Mouse (Mus musculus): ENCODE results near the gene Gtpbp1. TPM values are rescaled to one million over a fixed set of nuclear protein-coding genes. Genes with fewer than 3 reads are reported as not detected.
A peak's percentile ranks its signal among the peaks of the same experiment; 100 is the strongest.

Gene Gtpbp1
- polyA plus RNA-seq, 1 experiment from 2014 or later = 38.7 TPM

DNA sequence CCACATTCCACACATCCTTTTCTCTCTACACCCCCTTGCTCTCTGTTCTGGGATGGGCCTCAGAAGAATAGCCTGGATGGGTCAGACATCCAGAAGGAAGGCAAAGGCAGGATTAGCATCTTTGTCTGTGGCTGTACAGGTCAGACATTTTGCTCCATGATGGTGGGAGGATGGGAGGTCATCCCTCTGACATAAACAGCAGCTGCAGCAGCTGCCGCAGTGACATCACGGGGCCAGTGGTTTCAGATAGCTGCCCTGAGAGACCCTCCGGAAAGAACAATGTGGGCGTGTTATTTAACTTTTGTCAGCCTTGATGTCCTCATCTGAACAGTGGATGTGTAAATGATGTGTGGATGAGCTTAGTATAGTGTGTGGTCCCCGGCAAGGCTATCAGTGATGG is 55.2 kb downstream of the Gtpbp1 start:
- ATAC-seq (ENCODE audit: insufficient number of reproducible peaks, low FRiP score, low TSS enrichment, low read depth) (no peak), DNase-seq (ENCODE audit: low spot score) (no peak)

DNA sequence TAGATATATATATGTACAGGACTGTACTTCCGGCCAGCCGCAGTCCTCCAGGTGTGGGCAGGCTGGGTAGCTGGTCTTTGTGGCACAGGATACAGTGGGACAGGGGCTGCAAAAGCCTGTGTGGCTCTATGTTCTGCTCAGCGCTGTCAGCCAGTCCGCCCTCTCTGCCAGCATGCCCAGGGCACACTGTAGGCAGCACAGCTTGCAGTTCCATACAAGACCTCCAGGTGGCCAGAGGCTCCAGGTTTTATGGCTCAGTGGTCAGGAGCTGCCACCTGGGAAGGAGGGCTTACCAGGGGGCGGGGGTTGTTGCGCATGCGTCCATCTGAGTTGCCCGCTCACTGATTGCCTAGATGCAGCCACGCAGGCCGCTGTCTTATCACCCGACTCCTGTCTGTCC is 57.4 kb downstream of the Gtpbp1 start:
- 54% methylated on average over 11 of the region's 11 CpGs for WGBS
- H3K27ac ChIP-seq (replicated peaks; ENCODE audit: low read depth, low read length) = no peak overlapping the region
- no peaks in the 10 kb centered on the region for H3K36me3 ChIP-seq (ENCODE audit: control insufficient read depth, insufficient read depth, low read length)
- H3K4me3 ChIP-seq (ENCODE audit: low read depth, low read length) = no peak overlapping the region
- no peaks in the 10 kb centered on the region for H3K9me3 ChIP-seq (ENCODE audit: control insufficient read depth, low read length)
- no peaks in the 10 kb centered on the region for H3K27me3 ChIP-seq (ENCODE audit: control insufficient read depth, insufficient read depth, low read length)
- H3K4me1 ChIP-seq (ENCODE audit: control insufficient read depth, insufficient read depth, low read length) = no peaks in the 10 kb centered on the region
- H3K4me2 ChIP-seq (ENCODE audit: low read depth, severe bottlenecking) = no peak overlapping the region
- ATAC-seq (ENCODE audit: insufficient number of reproducible peaks, low FRiP score, low TSS enrichment, low read depth) (no peak), DNase-seq (ENCODE audit: low spot score) (peak; percentile 67)
- H3K9ac ChIP-seq (ENCODE audit: low read length) = no peak overlapping the region

More for the DNA sequence above, 55.2 kb downstream of the Gtpbp1 start:
- Histone ChIP-seq H3K9me3 (ENCODE audit: control insufficient read depth, low read length) (no peaks in the 10 kb centered on the region), H3K27ac (replicated peaks; ENCODE audit: low read depth, low read length) (no peak overlapping the region), H3K9ac (ENCODE audit: low read length) (no peak overlapping the region), H3K4me1 (ENCODE audit: control insufficient read depth, insufficient read depth, low read length) (0 out of 2 replicates have a peak, but pooled peaks cover 5% of the 10 kb centered on the region), H3K4me2 (ENCODE audit: low read depth, severe bottlenecking) (no peak overlapping the region), H3K27me3 (ENCODE audit: control insufficient read depth, insufficient read depth, low read length) (no peaks in the 10 kb centered on the region), H3K4me3 (ENCODE audit: low read depth, low read length) (no peak overlapping the region), H3K36me3 (ENCODE audit: control insufficient read depth, insufficient read depth, low read length) (no peaks in the 10 kb centered on the region)
- 90% methylated on average over 5 of the region's 5 CpGs for WGBS

DNA sequence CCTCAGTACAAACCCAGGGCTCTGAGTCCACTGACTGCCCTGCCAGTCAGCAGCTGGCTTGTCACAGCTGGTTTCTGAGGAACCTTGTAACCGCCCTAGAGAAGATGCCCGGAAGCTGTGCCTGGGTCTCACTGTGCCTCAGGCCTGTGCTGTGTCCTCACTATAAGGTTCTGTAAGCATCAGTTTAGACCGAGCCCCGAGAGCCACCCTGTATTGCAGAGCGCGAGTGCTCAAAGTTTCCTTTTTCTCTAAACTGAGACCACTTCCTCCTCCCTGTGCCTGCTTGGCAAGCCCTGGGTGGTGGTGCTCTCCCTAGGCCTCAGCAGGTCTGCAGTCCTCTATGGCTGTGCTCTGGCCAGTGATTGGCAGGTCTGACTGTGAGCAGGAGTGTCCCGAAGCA is 58.5 kb downstream of the Gtpbp1 start:
- Histone ChIP-seq H3K9me3 (ENCODE audit: control insufficient read depth, low read length) (no peaks in the 10 kb centered on the region), H3K4me1 (ENCODE audit: control insufficient read depth, insufficient read depth, low read length) (no peaks in the 10 kb centered on the region), H3K9ac (ENCODE audit: low read length) (peak overlapping the region; percentile 17; the same call in 1 of the 2 replicates), H3K27ac (replicated peaks; ENCODE audit: low read depth, low read length) (no peak overlapping the region), H3K4me3 (ENCODE audit: low read depth, low read length) (no peak overlapping the region), H3K27me3 (ENCODE audit: control insufficient read depth, insufficient read depth, low read length) (no peaks in the 10 kb centered on the region), H3K36me3 (ENCODE audit: control insufficient read depth, insufficient read depth, low read length) (no peaks in the 10 kb centered on the region), H3K4me2 (ENCODE audit: low read depth, severe bottlenecking) (no peak overlapping the region)
- DNase-seq (ENCODE audit: low spot score) (no peak), ATAC-seq (ENCODE audit: insufficient number of reproducible peaks, low FRiP score, low TSS enrichment, low read depth) (no peak)
- WGBS = 92% methylated on average over 7 of the region's 7 CpGs

DNA sequence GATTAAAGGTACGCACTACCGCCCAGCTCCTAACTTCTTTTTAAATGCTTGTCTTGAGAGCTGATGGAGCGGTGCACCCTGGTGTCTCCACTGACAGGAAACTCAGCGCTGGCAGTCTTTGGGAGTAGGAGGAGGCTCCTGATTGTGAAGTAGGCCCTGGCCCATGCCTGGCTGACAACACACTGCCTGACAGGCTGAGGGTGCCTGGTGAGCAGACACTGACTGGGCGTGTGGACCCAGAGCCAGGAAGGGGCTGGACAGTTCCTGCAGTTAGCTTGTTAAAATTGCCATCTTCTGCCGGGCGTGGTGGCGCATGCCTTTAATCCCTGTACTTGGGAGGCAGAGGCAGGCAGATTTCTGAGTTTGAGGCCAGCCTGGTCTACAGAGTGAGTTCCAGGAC is 59.6 kb downstream of the Gtpbp1 start:
- Histone ChIP-seq H3K36me3 (ENCODE audit: control insufficient read depth, insufficient read depth, low read length) (no peaks in the 10 kb centered on the region), H3K4me3 (ENCODE audit: low read depth, low read length) (no peak overlapping the region), H3K4me2 (ENCODE audit: low read depth, severe bottlenecking) (no peak overlapping the region), H3K27me3 (ENCODE audit: control insufficient read depth, insufficient read depth, low read length) (no peaks in the 10 kb centered on the region), H3K9ac (ENCODE audit: low read length) (no peak overlapping the region), H3K9me3 (ENCODE audit: control insufficient read depth, low read length) (no peaks in the 10 kb centered on the region), H3K4me1 (ENCODE audit: control insufficient read depth, insufficient read depth, low read length) (no peaks in the 10 kb centered on the region), H3K27ac (replicated peaks; ENCODE audit: low read depth, low read length) (no peak overlapping the region)
- DNase-seq (ENCODE audit: low spot score) (no peak), ATAC-seq (ENCODE audit: insufficient number of reproducible peaks, low FRiP score, low TSS enrichment, low read depth) (no peak)
- WGBS = 85% methylated on average over 8 of the region's 8 CpGs

DNA sequence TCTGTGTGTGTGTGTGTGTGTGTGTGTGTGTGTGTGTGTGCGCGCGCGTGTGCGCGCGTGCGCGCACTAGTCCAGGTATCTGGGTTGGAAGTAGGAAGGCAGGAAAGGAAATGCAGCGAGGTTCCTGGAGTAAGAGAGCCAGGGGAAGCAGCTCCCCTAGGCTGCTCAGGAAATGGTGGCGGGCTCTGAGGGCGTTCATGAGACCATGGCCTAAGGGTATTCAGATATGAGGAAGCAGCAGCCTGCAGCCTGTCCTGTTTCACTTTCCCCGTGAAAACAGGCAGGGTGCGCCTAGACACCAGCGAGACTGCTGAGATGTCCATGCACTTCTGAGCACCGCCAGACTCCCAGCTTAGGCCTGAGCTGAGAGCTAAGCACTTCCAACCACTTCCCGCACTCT is 61.1 kb downstream of the Gtpbp1 start:
- Histone ChIP-seq H3K9me3 (ENCODE audit: control insufficient read depth, low read length) (no peaks in the 10 kb centered on the region), H3K9ac (ENCODE audit: low read length) (no peak overlapping the region), H3K4me3 (ENCODE audit: low read depth, low read length) (no peak overlapping the region), H3K27ac (replicated peaks; ENCODE audit: low read depth, low read length) (no peak overlapping the region), H3K4me2 (ENCODE audit: low read depth, severe bottlenecking) (no peak overlapping the region), H3K36me3 (ENCODE audit: control insufficient read depth, insufficient read depth, low read length) (no peaks in the 10 kb centered on the region), H3K27me3 (ENCODE audit: control insufficient read depth, insufficient read depth, low read length) (no peaks in the 10 kb centered on the region), H3K4me1 (ENCODE audit: control insufficient read depth, insufficient read depth, low read length) (no peaks in the 10 kb centered on the region)
- DNase-seq (ENCODE audit: low spot score) (no peak), ATAC-seq (ENCODE audit: insufficient number of reproducible peaks, low FRiP score, low TSS enrichment, low read depth) (no peak)
- 85% methylated on average over 17 of the region's 17 CpGs for WGBS

DNA sequence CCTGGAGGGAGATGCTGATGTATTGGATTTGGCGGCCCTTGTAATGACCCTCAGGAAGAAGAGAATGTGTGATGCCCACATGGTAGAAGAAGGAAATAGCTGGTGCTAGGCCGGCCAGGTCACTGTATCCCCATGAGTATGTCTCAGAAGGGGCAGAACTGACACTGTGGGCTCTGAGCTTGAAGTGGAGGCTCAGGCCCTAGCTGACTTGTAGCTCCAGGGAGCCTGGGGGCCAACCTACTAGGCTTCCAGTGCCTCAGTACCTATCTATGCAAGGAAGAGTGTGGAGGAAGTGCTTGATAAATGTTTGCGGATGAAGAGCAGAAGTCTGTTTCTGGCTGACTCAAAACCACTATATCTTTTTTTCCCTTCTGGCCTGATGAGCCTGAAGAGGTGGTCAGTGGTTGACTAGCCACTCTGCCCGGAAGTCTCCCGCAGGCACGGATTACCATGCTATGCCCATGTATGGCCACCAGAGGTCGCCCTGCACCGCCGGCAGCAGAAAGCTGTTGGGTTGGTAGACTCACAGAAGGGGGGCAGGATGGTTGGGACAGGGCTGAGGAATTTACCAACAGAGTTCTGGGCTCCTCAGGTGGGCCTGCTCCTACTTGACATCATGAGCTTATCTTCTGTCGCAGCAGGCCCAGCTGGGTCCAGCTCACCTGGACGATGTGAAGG is 62.2 kb downstream of the Gtpbp1 start:
- Histone ChIP-seq H3K4me1 (ENCODE audit: control insufficient read depth, insufficient read depth, low read length) (no peaks in the 10 kb centered on the region), H3K27me3 (ENCODE audit: control insufficient read depth, insufficient read depth, low read length) (no peaks in the 10 kb centered on the region), H3K4me3 (ENCODE audit: low read depth, low read length) (no peak overlapping the region), H3K27ac (replicated peaks; ENCODE audit: low read depth, low read length) (no peak overlapping the region), H3K36me3 (ENCODE audit: control insufficient read depth, insufficient read depth, low read length) (no peaks in the 10 kb centered on the region), H3K4me2 (ENCODE audit: low read depth, severe bottlenecking) (no peak overlapping the region), H3K9ac (ENCODE audit: low read length) (no peak overlapping the region), H3K9me3 (ENCODE audit: control insufficient read depth, low read length) (no peaks in the 10 kb centered on the region)
- DNase-seq (ENCODE audit: low spot score) = peak; percentile 85
- ATAC-seq (ENCODE audit: insufficient number of reproducible peaks, low FRiP score, low TSS enrichment, low read depth) = 0 out of 2 replicates have a peak, but pooled peaks have one; percentile 27
- WGBS = 23% methylated on average over 11 of the region's 11 CpGs

DNA sequence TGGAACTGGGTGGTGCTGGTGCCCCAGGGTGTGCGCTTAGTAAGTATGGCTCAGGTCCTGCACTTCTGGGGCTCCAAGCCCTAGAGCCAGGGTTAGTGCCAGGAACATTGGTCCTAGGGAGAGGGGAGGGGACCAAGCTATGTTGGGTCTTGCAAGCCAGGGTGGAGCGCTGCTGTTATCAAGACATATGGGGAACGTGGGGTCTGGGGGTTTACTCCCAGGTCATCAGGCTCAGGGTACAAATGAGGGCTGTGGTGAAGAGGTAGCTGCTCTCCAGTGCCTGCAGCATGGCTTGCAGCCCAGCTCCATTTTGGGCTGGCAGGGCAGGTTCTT is 62.7 kb downstream of the Gtpbp1 start:
- Histone ChIP-seq H3K27ac (replicated peaks; ENCODE audit: low read depth, low read length) (no peak overlapping the region), H3K9ac (ENCODE audit: low read length) (no peak overlapping the region), H3K4me1 (ENCODE audit: control insufficient read depth, insufficient read depth, low read length) (no peaks in the 10 kb centered on the region), H3K27me3 (ENCODE audit: control insufficient read depth, insufficient read depth, low read length) (no peaks in the 10 kb centered on the region), H3K9me3 (ENCODE audit: control insufficient read depth, low read length) (no peaks in the 10 kb centered on the region), H3K4me3 (ENCODE audit: low read depth, low read length) (no peak overlapping the region), H3K4me2 (ENCODE audit: low read depth, severe bottlenecking) (no peak overlapping the region), H3K36me3 (ENCODE audit: control insufficient read depth, insufficient read depth, low read length) (no peaks in the 10 kb centered on the region)
- DNase-seq (ENCODE audit: low spot score) (no peak), ATAC-seq (ENCODE audit: insufficient number of reproducible peaks, low FRiP score, low TSS enrichment, low read depth) (peak; percentile 35; the same call in 1 of the 2 replicates)
- WGBS = 88% methylated on average over 3 of the region's 3 CpGs

DNA sequence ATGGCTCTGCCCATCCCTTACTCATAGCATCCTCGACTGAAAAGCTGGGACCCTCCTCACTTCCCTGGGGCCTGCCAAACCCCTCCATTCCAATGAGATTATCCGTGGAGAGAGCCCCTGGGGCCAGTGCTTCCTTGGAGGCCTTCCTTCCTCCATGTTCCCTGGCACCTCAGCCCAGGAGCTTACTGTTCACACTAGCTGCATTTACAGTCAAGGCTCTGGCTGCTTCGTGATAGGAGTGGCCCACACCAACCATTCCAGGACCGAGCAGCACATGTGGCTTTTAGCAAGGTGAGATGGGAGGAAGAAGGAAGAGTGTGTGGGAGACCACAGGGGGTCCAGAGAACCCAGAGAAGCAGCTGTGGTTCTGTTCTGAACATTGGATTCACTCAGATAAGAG is 63.2 kb downstream of the Gtpbp1 start:
- no peak overlapping the region for H3K4me3 ChIP-seq (ENCODE audit: low read depth, low read length)
- H3K36me3 ChIP-seq (ENCODE audit: control insufficient read depth, insufficient read depth, low read length) = no peaks in the 10 kb centered on the region
- ATAC-seq (ENCODE audit: insufficient number of reproducible peaks, low FRiP score, low TSS enrichment, low read depth) (no peak), DNase-seq (ENCODE audit: low spot score) (no peak)
- WGBS = 50% methylated on average over 4 of the region's 4 CpGs
- H3K27me3 ChIP-seq (ENCODE audit: control insufficient read depth, insufficient read depth, low read length) = no peaks in the 10 kb centered on the region
- H3K9me3 ChIP-seq (ENCODE audit: control insufficient read depth, low read length) = no peaks in the 10 kb centered on the region
- no peaks in the 10 kb centered on the region for H3K4me1 ChIP-seq (ENCODE audit: control insufficient read depth, insufficient read depth, low read length)
- H3K27ac ChIP-seq (replicated peaks; ENCODE audit: low read depth, low read length) = no peak overlapping the region
- H3K4me2 ChIP-seq (ENCODE audit: low read depth, severe bottlenecking) = no peak overlapping the region
- H3K9ac ChIP-seq (ENCODE audit: low read length) = no peak overlapping the region

DNA sequence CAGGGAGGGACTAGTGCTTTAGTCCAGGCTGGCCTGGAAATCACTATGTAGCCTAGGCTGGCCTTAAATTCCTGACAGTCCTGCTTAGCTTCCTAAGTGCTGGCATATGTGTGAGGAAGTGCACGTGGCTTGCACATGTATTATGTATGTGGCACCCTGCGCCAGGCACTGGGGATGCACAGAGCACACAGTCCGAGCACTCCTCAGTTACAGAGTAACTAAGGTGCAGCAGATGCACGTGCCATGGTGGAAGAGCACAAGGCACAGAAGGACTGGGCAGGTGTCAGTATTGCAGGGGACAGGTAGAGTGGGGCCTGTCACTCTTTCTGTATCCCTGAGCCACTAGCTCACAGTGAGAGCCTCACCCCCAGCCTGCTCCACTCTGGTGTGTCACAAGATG is 64.5 kb downstream of the Gtpbp1 start:
- no peaks in the 10 kb centered on the region for H3K9me3 ChIP-seq (ENCODE audit: control insufficient read depth, low read length)
- WGBS = 90% methylated on average over 4 of the region's 4 CpGs
- no peaks in the 10 kb centered on the region for H3K27me3 ChIP-seq (ENCODE audit: control insufficient read depth, insufficient read depth, low read length)
- H3K4me2 ChIP-seq (ENCODE audit: low read depth, severe bottlenecking) = no peak overlapping the region
- DNase-seq (ENCODE audit: low spot score) = no peak
- H3K27ac ChIP-seq (replicated peaks; ENCODE audit: low read depth, low read length) = no peak overlapping the region
- H3K9ac ChIP-seq (ENCODE audit: low read length) = no peak overlapping the region
- ATAC-seq (ENCODE audit: insufficient number of reproducible peaks, low FRiP score, low TSS enrichment, low read depth) = no peak
- H3K36me3 ChIP-seq (ENCODE audit: control insufficient read depth, insufficient read depth, low read length) = no peaks in the 10 kb centered on the region
- H3K4me1 ChIP-seq (ENCODE audit: control insufficient read depth, insufficient read depth, low read length) = no peaks in the 10 kb centered on the region
- H3K4me3 ChIP-seq (ENCODE audit: low read depth, low read length) = no peak overlapping the region
